Mouse (Mus musculus) Patski (cell line): Measurements from ENCODE around the gene Wdfy3. TPM values are rescaled to one million over a fixed set of nuclear protein-coding genes. Genes with fewer than 3 reads are reported as not detected.
A peak's percentile ranks its signal among the peaks of the same experiment; 100 is the strongest.

Source experiments
- ATAC-seq: fragments of 100-300 bp; one replicate; pipeline ENCODE4 v1.8.0; 2021
- CTCF ChIA-PET: fragments of 350-600 bp; sonication (Branson Sonifier 250); formaldehyde crosslinking; loops from one replicate; lab custom pipeline; 2022; ENCODE audit warnings: inconsistent platforms; lab: Charles Lee
- POLR2A ChIA-PET: fragments of 350-600 bp; sonication (Branson Sonifier 250); formaldehyde crosslinking; loops from one replicate; lab custom pipeline; 2022; ENCODE audit warnings: antibody characterized with exemption, inconsistent platforms; lab: Charles Lee
- DNase-seq: peaks from one replicate; pipeline ENCODE4 v3.0.0-alpha.2; 2011; ENCODE audit warnings: low read depth, low spot score
- H3K27me3 ChIP-seq: fragments of 371-371 bp; one replicate; pipeline ENCODE4 v1.5.1; 2021
- CTCF ChIP-seq: fragments of 100-300 bp; IDR thresholded peaks from one replicate; pipeline ENCODE4 v1.5.1; 2021
- in situ Hi-C: fragments of 300-500 bp; cut with MboI; formaldehyde crosslinking; loops from 3 replicates; pipeline ENCODE4 v1.11.1; 2018; ENCODE audit warnings: low pct_unique_long_range_greater_than_20kb, mixed read lengths
- polyA plus RNA-seq: library from polyadenylated mRNA; unstranded; gene quantifications from one replicate; pipeline ENCODE4 v1.2.3, GENCODE M21; 2021

Wdfy3 gene
- polyA plus RNA-seq, 1 experiment from 2014 or later, result 61.1 TPM

DNA sequence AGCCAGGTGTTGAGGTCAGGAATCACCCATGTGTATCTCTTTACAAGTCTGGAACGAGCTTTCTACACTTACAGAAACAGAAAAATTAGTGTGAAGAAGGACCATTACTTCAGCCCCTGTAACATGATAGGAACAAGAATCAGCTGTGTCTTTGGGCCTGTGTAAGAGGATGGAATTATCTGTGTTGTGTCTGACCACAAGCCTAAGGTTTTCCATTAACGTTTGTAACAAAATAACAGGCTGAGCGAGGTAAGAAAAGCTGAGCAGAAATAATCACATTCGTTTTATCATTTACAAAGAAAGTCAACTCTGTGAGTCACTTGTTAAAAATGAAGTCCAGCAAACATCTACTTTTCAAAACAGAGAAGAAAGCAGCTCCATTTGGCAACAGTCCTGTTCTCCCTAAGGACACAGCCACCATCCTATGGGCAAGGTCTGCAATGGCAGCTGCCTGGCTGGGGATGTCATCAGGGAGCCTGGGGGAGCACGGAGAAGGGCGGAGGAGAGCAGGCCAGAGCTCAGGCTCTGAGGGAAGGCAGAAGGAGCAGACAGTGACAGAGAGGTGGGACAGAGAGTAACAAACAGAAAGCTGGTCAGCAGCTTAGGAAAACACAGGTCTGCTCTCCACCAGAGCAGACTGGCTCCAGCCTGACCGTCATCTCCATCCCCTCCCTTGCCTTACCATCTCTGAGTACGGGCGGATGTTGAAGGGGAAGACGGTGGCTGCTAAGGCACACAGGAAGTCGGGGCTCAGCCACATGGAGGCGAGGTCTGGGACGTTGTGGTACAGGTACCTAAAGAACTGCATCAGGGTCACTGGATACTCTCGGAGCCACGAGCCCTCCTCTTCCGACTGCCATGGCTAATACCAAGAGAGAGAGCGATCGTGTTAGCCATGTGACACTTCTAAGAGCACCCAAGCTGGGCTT, 173.7 kb downstream of the Wdfy3 start:
- DNase-seq (peak; percentile 92), ATAC-seq (peak; percentile 91)
- CTCF ChIA-PET, result interaction anchor here (0.9 to 3.4 kb wide), 9 partner anchors 11 to 177 kb away, joined by 3 to 21 read pairs (median 4); partner anchors contain the start of gene Wdfy3
- no peak for TF ChIP-seq CTCF
- in situ Hi-C loops, result no loop called here
- POLR2A ChIA-PET, result interaction anchor here (0.6 to 1.5 kb wide), 2 partner anchors 15 to 40 kb away, joined by 3 to 5 read pairs; no protein-coding TSS in a partner anchor
- no peaks in the 10 kb centered on the region for H3K27me3 ChIP-seq

GRCm38 (mm10) chr5:101895119-101895518, 174.6 kb downstream of the Wdfy3 start:
- in situ Hi-C loops, result no loop called here
- no peak for ATAC-seq
- ChIA-PET POLR2A (interaction anchor here (1.5 kb wide), 1 partner anchor 14 kb away, joined by 5 read pairs; no protein-coding TSS in a partner anchor), CTCF (interaction anchor here (0.9 to 3.4 kb wide), 7 partner anchors 13 to 178 kb away, joined by 3 to 21 read pairs (median 4); partner anchors contain the start of gene Wdfy3)
- TF ChIP-seq CTCF, result no peak
- no peak for DNase-seq
- H3K27me3 ChIP-seq, result no peaks in the 10 kb centered on the region

DNA sequence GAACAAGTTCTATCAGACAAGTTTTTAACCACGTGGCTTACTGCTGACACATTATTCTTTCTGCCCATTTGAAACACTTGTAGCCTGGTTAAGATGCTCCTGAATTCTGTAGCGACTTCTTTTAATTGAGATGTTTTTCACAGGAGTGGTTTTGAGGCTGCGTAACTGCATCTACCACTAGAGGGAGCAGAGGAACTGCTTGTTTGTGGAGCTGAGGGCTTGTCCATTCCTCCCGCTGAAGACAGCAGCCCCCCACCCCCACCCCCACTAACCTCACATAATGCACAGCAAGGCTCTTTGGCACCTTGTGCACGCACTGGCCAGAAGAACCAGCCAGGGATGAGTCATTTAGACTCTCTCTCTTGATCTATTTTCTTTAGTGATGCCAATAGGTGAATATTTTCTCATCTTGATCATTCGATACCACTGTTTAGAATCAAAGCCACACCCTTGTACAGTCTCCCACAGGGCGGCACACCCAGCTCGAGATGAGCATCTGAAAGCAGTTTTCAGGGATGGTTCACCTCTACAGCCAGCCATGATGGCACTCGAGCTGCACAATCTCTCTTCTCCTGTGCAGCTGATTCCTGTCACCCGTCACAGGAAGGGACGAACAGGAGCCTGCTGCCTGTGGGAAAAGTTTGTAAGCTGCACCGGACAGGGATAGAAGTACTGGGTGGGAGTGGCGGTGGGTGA, 175.8 kb downstream of the Wdfy3 start:
- ChIA-PET POLR2A (interaction anchor here (0.6 kb wide), 1 partner anchor 172 kb away, joined by 3 read pairs; no protein-coding TSS in a partner anchor), CTCF (interaction anchor here (0.7 to 3.4 kb wide), 17 partner anchors 9 to 179 kb away, joined by 3 to 21 read pairs (median 3); no protein-coding TSS in a partner anchor)
- no peak for DNase-seq
- ATAC-seq, result no peak
- in situ Hi-C loops, result no loop called here
- no peaks in the 10 kb centered on the region for H3K27me3 ChIP-seq
- no peak for TF ChIP-seq CTCF

- no peaks in the 10 kb centered on the region for H3K27me3 ChIP-seq
- DNase-seq (no peak), ATAC-seq (no peak)
- ChIA-PET POLR2A (interaction anchor here (1.4 kb wide), 1 partner anchor 10 kb away, joined by 3 read pairs; no protein-coding TSS in a partner anchor), CTCF (interaction anchor here (1.0 to 1.4 kb wide), 2 partner anchors 10 to 12 kb away, joined by 3 to 4 read pairs; no protein-coding TSS in a partner anchor)
- TF ChIP-seq CTCF, result no peak
- in situ Hi-C loops, result no loop called here
These were observed 177.9 kb downstream of the Wdfy3 start for GRCm38 (mm10) chr5:101891694-101892416.

DNA sequence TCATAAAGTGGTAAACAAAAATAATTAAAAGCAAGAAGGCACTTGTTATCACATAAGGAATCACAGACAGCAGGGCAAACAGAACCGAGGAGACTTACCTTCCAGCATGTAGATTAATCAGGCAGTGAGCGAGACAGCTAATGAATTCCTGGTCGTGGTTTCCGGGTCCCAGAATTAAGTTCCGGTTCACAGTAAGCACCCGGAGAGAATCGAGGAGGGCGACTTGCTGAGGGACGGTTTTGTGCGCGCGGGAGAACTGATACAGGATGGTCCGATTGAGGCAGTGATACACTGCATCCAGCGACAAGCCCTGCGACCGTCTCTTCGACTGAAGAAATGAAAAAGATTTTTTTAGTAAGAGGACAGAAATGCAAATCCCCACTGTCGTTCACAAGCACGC, 181.7 kb downstream of the Wdfy3 start:
- POLR2A ChIA-PET, result no interaction called here
- TF ChIP-seq CTCF, result no peak
- no peak for ATAC-seq

GRCm38 (mm10) chr5:101885039-101885438, 184.7 kb downstream of the Wdfy3 start:
- no peak for DNase-seq
- in situ Hi-C loops, result loop anchor here (10.0 kb wide), 1 partner anchor 190 kb away; no protein-coding TSS in a partner anchor
- H3K27me3 ChIP-seq, result no peaks in the 10 kb centered on the region
- CTCF ChIA-PET, result interaction anchor here (1.3 to 1.4 kb wide), 2 partner anchors 9 to 19 kb away, joined by 3 to 9 read pairs; no protein-coding TSS in a partner anchor
- no peak for ATAC-seq
- POLR2A ChIA-PET, result no interaction called here
- no peak for TF ChIP-seq CTCF

More for the DNA sequence above, 181.7 kb downstream of the Wdfy3 start:
- in situ Hi-C loops, result loop anchor here (10.0 kb wide), 1 partner anchor 187 kb away; no protein-coding TSS in a partner anchor
- CTCF ChIA-PET, result interaction anchor here (0.8 to 2.1 kb wide), 2 partner anchors 25 kb away, joined by 3 to 6 read pairs; no protein-coding TSS in a partner anchor
- DNase-seq, result no peak
- no peaks in the 10 kb centered on the region for H3K27me3 ChIP-seq

- H3K27me3 ChIP-seq, result no peaks in the 10 kb centered on the region
- ATAC-seq (no peak), DNase-seq (no peak)
- in situ Hi-C loops, result loop anchor here (10.0 kb wide), 1 partner anchor 193 kb away; no protein-coding TSS in a partner anchor
- TF ChIP-seq CTCF, result no peak
- POLR2A ChIA-PET, result interaction anchor here (1.5 kb wide), 1 partner anchor 9 kb away, joined by 3 read pairs; no protein-coding TSS in a partner anchor
- CTCF ChIA-PET, result interaction anchor here (1.5 to 3.3 kb wide), 5 partner anchors 8 to 35 kb away, joined by 3 to 8 read pairs (median 5); no protein-coding TSS in a partner anchor
These were observed 187.5 kb downstream of the Wdfy3 start for GRCm38 (mm10) chr5:101882191-101882590.

DNA sequence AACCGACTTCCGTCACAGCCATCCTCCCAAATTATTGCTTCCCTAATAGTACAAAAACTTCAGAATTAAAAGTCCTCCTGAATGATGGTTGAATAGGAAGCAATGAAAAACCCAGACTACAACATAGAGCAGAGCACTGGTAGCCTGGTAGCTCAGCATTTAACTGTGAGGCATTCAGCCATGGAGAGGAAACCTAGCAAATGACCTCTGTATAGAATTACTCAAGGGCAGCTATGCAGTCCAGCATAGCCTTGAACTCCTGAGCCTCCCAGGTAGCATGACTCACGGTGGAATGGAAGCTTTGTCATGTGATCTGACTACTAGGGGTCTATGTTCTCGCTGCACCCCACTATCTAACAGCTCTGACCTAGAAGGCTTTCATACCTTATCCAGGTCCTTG, 189.8 kb downstream of the Wdfy3 start:
- in situ Hi-C loops, result loop anchor here (10.0 kb wide), 1 partner anchor 195 kb away; no protein-coding TSS in a partner anchor
- peak; percentile 60 for ATAC-seq
- no peak for TF ChIP-seq CTCF
- H3K27me3 ChIP-seq, result no peaks in the 10 kb centered on the region
- ChIA-PET CTCF (interaction anchor here (1.1 to 3.3 kb wide), 6 partner anchors 9 to 78 kb away, joined by 3 to 14 read pairs (median 6); no protein-coding TSS in a partner anchor), POLR2A (interaction anchor here (0.6 kb wide), 1 partner anchor 154 kb away, joined by 4 read pairs; no protein-coding TSS in a partner anchor)
- no peak for DNase-seq

DNA sequence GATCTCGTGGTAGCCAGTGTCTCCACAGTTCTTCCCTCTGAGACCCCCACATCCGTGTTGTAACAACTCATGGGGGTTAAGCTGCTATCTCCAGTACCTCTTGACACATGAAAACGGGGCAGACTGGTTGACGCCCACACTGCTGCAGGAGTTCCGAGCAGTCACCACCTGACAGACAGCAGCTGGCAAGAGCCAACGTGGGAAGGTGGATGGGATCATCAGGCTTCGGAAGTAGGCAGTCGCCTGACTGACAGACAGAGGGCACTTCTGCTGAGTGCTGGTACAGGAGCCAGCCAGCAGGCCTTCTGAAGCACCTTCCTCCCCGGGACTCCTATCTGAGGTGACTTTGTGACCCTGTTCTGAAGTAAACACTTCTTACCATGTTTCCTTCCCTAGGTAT, 191.3 kb downstream of the Wdfy3 start:
- DNase-seq, result no peak
- no peak for TF ChIP-seq CTCF
- CTCF ChIA-PET, result interaction anchor here (0.6 to 1.7 kb wide), 4 partner anchors 11 to 17 kb away, joined by 3 to 4 read pairs (median 3); no protein-coding TSS in a partner anchor
- in situ Hi-C loops, result no loop called here
- no peaks in the 10 kb centered on the region for H3K27me3 ChIP-seq
- no peak for ATAC-seq
- POLR2A ChIA-PET, result interaction anchor here (1.2 kb wide), 1 partner anchor 10 kb away, joined by 3 read pairs; no protein-coding TSS in a partner anchor
